Mouse (Mus musculus): ENCODE measurements at regions not wholly inside any gene's neighbourhood (a gene's known extent, or its start where the extent isn't known, plus 50 kb on each side); places are given as distances from the start of the nearest gene placed in this dataset.

DNA sequence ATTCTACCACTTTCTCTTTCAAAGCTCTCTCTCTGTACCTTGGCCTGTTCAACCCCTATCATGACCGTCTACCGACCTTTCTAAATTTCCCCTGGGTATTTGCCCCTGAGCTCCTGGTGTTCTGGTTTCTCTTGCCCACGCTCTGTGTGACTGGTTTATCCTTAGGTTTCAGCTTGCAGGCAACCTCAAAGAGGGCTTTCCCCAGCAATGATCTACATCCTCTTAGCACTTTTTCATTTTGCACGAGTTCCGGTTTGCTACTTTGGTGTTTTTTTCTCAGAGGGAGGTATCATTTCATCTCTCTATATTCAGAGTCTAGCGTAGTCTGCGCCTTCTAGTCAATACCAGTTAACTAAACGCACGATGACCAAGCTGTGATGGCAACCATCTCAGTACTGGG lies 79.8 kb upstream of the Hmga2 start:
- no peak for DNase-seq (ENCODE audit: low spot score)

GRCm38 (mm10) chr10:120553097-120553453 lies 76.8 kb upstream of the Hmga2 start:
- DNase-seq (ENCODE audit: low spot score): no peak

GRCm38 (mm10) chr10:120552341-120553096 lies 76.2 kb upstream of the Hmga2 start:
- no peak for DNase-seq (ENCODE audit: low spot score)

- DNase-seq (ENCODE audit: low spot score): no peak
These were observed 75.6 kb upstream of the Hmga2 start for GRCm38 (mm10) chr10:120551851-120552281.

- no peak for DNase-seq (ENCODE audit: low spot score)
These were observed 70.9 kb upstream of the Hmga2 start for GRCm38 (mm10) chr10:120547164-120547563.

DNA sequence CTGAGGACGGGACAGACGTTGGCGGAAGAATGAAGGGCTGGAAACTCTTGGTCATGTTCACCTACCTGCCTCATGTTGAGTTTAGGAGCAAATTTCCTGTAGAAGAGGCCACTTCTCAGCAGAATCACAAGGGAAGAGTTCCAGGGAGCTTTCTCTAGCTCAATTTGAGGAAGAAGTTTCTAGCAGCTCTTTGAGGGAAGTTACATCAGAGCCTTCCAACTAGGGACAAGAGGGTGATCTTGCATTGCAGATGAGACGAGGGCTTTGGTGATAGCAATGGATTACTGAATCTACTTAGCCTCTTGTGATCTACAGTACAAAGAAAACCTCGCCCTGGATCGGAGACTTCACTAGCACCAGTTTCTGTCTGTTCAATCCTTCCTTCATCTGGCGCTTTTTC lies 65.3 kb upstream of the Hmga2 start:
- DNase-seq (ENCODE audit: low spot score): no peak

- no peak for DNase-seq (ENCODE audit: low spot score)
These were observed 62.3 kb upstream of the Hmga2 start for GRCm38 (mm10) chr10:120538561-120538960.

DNA sequence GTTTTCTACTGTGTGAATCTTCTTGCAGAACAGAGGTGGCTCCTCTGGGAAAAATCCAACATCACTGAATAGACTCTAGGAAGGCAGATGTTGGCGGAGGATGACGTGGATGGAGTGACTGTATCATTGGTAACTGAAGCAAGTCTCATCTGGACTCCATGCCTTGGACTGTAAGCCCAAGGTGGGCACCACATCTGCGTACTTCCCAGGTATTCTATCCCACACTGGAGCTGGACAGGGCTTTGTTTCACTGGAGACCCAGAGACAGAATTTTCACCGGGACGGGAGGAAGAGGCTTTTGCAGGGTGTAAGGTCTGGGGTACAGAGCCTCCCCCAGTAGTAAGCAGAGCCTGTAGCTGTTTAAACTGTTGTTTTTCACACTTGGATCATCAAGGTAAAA lies 52.1 kb upstream of the Hmga2 start:
- DNase-seq (ENCODE audit: low spot score): no peak

DNA sequence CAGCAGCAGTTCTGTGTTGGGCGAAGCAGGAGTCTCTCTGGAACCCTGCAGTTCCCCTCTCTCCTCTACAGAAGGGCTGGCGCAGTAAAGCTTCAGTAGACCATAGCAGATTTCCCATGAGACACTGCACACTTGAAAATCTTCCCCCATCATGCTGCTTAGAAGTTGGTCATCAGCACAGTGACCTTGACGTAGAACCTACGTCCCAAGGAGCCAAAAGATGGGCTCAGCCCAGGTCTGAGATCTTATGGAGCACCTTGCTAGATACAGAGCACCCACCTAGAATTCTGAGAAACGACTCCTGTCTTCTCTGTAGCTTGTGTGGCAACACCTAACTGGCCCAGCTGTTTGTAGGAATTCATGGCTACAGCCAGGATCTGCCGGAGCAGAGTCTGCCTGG lies 51.7 kb upstream of the Hmga2 start:
- DNase-seq (ENCODE audit: low spot score): no peak

DNA sequence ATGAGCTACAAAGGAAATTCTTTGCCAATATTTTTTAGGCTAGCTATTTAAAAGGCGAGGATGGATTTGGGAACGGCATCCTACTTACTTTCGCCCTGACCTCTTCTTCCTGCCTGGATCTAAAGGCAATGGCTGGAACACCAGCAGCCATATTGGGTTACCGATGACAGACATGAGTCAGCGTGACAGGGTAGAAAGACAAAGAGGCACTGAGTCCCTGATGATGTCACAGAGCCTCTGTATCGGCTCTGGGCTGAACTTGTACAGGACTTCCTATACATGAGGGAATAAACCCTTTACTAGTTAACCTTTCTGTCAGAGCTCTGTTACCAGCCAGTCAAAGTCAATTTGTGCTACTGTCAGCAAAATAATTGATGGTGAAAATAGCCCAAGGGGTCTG lies 50.7 kb upstream of the Hmga2 start:
- DNase-seq (ENCODE audit: low spot score): no peak
